16 mouse cellular contexts compared by ENCODE assay signal in the genomic region with DNA sequence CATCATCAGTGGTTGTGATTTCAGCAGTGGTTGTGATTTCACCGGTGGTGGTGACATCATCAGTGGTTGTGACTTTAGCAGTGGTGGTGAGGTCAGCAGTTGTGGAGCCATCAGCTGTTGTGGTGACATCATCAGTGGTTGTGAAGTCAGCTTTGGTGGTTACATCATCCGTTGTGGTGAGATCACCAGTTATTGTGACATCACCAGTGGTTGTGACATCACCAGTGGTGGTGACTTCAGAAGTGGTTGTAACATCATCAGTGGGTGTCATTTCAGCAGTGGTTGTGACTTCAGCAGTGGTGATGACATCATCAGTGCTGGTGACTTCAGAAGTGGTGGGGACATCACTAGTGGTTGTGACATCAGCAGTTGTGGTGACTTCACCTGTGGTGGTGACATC. TPM values are rescaled to one million over a fixed set of nuclear protein-coding genes. Genes with fewer than 3 reads are reported as not detected.
DNase-seq lines count a peak whose midpoint lies in the region; ATAC-seq and TF ChIP-seq lines count a peak whose summit lies in the region.
"Had no signal": no experiment of that assay in that cellular context is flagged by ENCODE, and none has a peak within 500 bp of the region (broad histone marks: within the 10 kb centered on the region; RNA-seq: fewer than 3 reads in every experiment).

No protein-coding gene starts in this region.

- TF ChIP-seq CTCF in brain, embryonic 14.5 days (IDR thresholded peaks at IDR 0.05; ENCODE audit: borderline replicate concordance, extremely low read depth, insufficient read depth, insufficient read length) = no peak

- no peak overlapping the region for H3K4me2 ChIP-seq in kidney, embryonic 15.5 days

- no peaks in the 10 kb centered on the region for H3K36me3 ChIP-seq in kidney, embryonic 15.5 days

- peaks cover 25% of the 10 kb centered on the region for H3K9me3 ChIP-seq in kidney, embryonic 15.5 days (replicated peaks)

- WGBS in kidney, embryonic 15.5 days = 60% methylated on average over 2 of the region's 2 CpGs

- no peak overlapping the region for H3K9ac ChIP-seq in kidney, embryonic 15.5 days

- H3K27ac ChIP-seq in kidney, embryonic 15.5 days = no peak overlapping the region

- no peaks in the 10 kb centered on the region for H3K27me3 ChIP-seq in kidney, embryonic 15.5 days
- H3K27me3 ChIP-seq: Patski had no signal

- peak; percentile 69 for ATAC-seq in kidney, embryonic 15.5 days (replicated peaks; ENCODE audit: low FRiP score)
- peak; percentile 34 for ATAC-seq in megakaryocyte, adult 5-6 weeks (ENCODE audit: poor library complexity, severe bottlenecking)
- ATAC-seq: forebrain, embryonic 16.5 days; Patski had no signal

- no peak for DNase-seq in kidney, adult 9 months
- DNase-seq in Muller cell, postnatal 12 days (ENCODE audit: inconsistent ontology term) = peak; percentile 2
- peak; percentile 18 for DNase-seq in brain, embryonic 14.5 days (ENCODE audit: low read depth)
- no peak for DNase-seq in testis, postnatal 14 days (ENCODE audit: low spot score)
- DNase-seq in adrenal gland, postnatal 25 days = no peak
- DNase-seq: cerebellum, postnatal 10 days; thymus, postnatal 4 days had no signal

- H3K4me3 ChIP-seq in kidney, embryonic 15.5 days (replicated peaks) = no peak overlapping the region
- H3K4me3 ChIP-seq: myocyte had no signal

- no peaks in the 10 kb centered on the region for H3K4me1 ChIP-seq in kidney, embryonic 15.5 days

- TF ChIP-seq POLR2A in brain, embryonic 14.5 days (IDR thresholded peaks at IDR 0.05; ENCODE audit: borderline replicate concordance, extremely low read depth, insufficient read depth, insufficient read length, poor library complexity, severe bottlenecking) = no peak

RNA-seq across cellular contexts. Expression of a gene that starts 3.5 kb away (rescaled TPM):
- polyA plus RNA-seq in kidney, embryonic 15.5 days (2015; fragmentation: Nextera tagmentation; extraction: Ambion mirVana) = 0.09 TPM in 1 of 2 replicates, not detected in the other
- polyA plus RNA-seq in brain, embryonic 14.5 days (2012; rRNA removed) = 0.05 and 0.08 TPM in 2 replicates
- not detected in 2 replicates for total RNA-seq in megakaryocyte, adult 5-6 weeks (2015)
- not detected in 2 replicates for total RNA-seq in megakaryocyte, adult 5-6 weeks (2017)
- not detected in 2 replicates for total RNA-seq in adrenal gland, postnatal 25 days (2021)
- total RNA-seq: adrenal gland, postnatal 4 days; layer of hippocampus, adult 18-20 months had no signal
- polyA plus RNA-seq: forebrain, embryonic 16.5 days; liver, embryonic 16.5 days; myocyte; Patski; spleen, adult 2 months had no signal

RNA-seq across cellular contexts. Expression of a gene that starts 36.6 kb away (rescaled TPM):
- polyA plus RNA-seq in kidney, embryonic 15.5 days (2015; fragmentation: Nextera tagmentation; extraction: Ambion mirVana) = 7.9 and 9.0 TPM in 2 replicates
- polyA plus RNA-seq in brain, embryonic 14.5 days (2012; rRNA removed) = 1.2 and 2.2 TPM in 2 replicates
- total RNA-seq in megakaryocyte, adult 5-6 weeks (2015) = 12.4 and 13.5 TPM in 2 replicates
- 28.7 and 32.4 TPM in 2 replicates for total RNA-seq in megakaryocyte, adult 5-6 weeks (2017)
- 44.0 and 53.3 TPM in 2 replicates for total RNA-seq in adrenal gland, postnatal 25 days (2021)

RNA-seq across cellular contexts. Expression of a gene that starts 59.6 kb away (rescaled TPM):
- 0.33 and 0.34 TPM in 2 replicates for polyA plus RNA-seq in kidney, embryonic 15.5 days (2015; fragmentation: Nextera tagmentation; extraction: Ambion mirVana)
- polyA plus RNA-seq in brain, embryonic 14.5 days (2012; rRNA removed) = 0.87 and 1.4 TPM in 2 replicates
- total RNA-seq in megakaryocyte, adult 5-6 weeks (2015) = 0.87 and 1.4 TPM in 2 replicates
- 0.08 and 0.29 TPM in 2 replicates for total RNA-seq in megakaryocyte, adult 5-6 weeks (2017)
- 0.15 TPM in 1 of 2 replicates, not detected in the other for total RNA-seq in adrenal gland, postnatal 25 days (2021)
- polyA plus RNA-seq: forebrain, embryonic 16.5 days; myocyte; Patski had no signal

Comparison
In these comparisons a context has a peak if more than half of its experiments do, and no peak if none do; other contexts are left out.
1. DNase-seq: peak in Muller cell, postnatal 12 days (single experiment) and brain, embryonic 14.5 days (single experiment); none in kidney, adult 9 months (single experiment), testis, postnatal 14 days (single experiment) and adrenal gland, postnatal 25 days (single experiment).